In the genomic region with DNA sequence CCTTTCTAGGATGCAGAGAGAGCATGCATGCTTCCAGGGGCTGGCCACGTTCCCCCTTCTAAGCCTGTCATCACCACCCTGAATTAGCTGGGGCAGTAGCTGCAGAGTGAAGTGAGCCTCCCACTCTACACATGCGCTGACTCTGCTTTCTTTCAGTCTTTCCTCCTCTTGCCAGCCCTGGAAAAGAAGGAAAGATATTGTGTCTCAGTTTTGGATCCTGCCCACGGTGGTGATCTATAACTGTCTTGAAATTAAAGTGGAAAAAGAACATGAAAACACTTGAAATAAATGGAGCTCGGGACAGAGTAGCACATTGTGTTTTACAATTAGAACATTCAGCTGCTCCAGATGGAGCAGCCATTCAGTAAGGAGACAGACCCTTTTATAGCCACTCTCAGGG, we compare ENCODE assay signal across 10 mouse cellular contexts. TPM values are rescaled to one million over a fixed set of nuclear protein-coding genes. Genes with fewer than 3 reads are reported as not detected.
A peak's percentile ranks its signal among the peaks of the same experiment; 100 is the strongest.
DNase-seq lines count a peak whose midpoint lies in the region; ATAC-seq lines count a peak whose summit lies in the region.
"Had no signal": no experiment of that assay in that cellular context is flagged by ENCODE, and none has a peak within 500 bp of the region (broad histone marks: within the 10 kb centered on the region; RNA-seq: fewer than 3 reads in every experiment).

No protein-coding gene starts in this region.

- H3K4me3 ChIP-seq in hindbrain, embryonic 11.5 days (ENCODE audit: low read depth, low read length) = no peak overlapping the region
- no peak overlapping the region for H3K4me3 ChIP-seq in hindbrain, embryonic 10.5 days
- no peak overlapping the region for H3K4me3 ChIP-seq in midbrain, embryonic 11.5 days (ENCODE audit: low read depth, low read length)
- H3K4me3 ChIP-seq: midbrain, embryonic 13.5 days had no signal

- no peaks in the 10 kb centered on the region for H3K27me3 ChIP-seq in hindbrain, embryonic 11.5 days (ENCODE audit: control insufficient read depth, insufficient read depth, low read length)
- no peaks in the 10 kb centered on the region for H3K27me3 ChIP-seq in hindbrain, embryonic 10.5 days (ENCODE audit: insufficient read depth, poor library complexity, severe bottlenecking)
- no peaks in the 10 kb centered on the region for H3K27me3 ChIP-seq in midbrain, embryonic 11.5 days (ENCODE audit: control insufficient read depth, insufficient read depth, low read length)
- H3K27me3 ChIP-seq: midbrain, embryonic 13.5 days had no signal

- no peak for DNase-seq in hindbrain, embryonic 11.5 days (ENCODE audit: low spot score)
- no peak for DNase-seq in hindbrain, embryonic 10.5 days (ENCODE audit: low spot score)
- peak; percentile 18 to 22 for DNase-seq in frontal cortex, postnatal 14 days (ENCODE audit: low spot score in 2 of 2)
- peak; percentile 30 to 31 for DNase-seq in layer of hippocampus, postnatal 36 days
- peak; percentile 27 for DNase-seq in right cerebral cortex, postnatal 14 days
- no peak for DNase-seq in urinary bladder, postnatal 4 days (ENCODE audit: low spot score in 2 of 2)
- DNase-seq in yolk sac, embryonic 10.5 days (ENCODE audit: low spot score) = no peak
- DNase-seq in midbrain, embryonic 11.5 days (ENCODE audit: low spot score, missing footprints) = no peak
- DNase-seq: kidney, adult 11 months had no signal

- no peak overlapping the region for H3K27ac ChIP-seq in hindbrain, embryonic 11.5 days (ENCODE audit: low read depth, low read length)
- H3K27ac ChIP-seq in hindbrain, embryonic 10.5 days = no peak overlapping the region
- no peak overlapping the region for H3K27ac ChIP-seq in midbrain, embryonic 11.5 days (ENCODE audit: low read depth, low read length)
- H3K27ac ChIP-seq: midbrain, embryonic 13.5 days had no signal

- ATAC-seq in hindbrain, embryonic 11.5 days (ENCODE audit: low FRiP score) = 0 out of 2 replicates have a peak, but pooled peaks have one; percentile 30
- ATAC-seq in midbrain, embryonic 11.5 days (ENCODE audit: low FRiP score) = no peak
- ATAC-seq: midbrain, embryonic 13.5 days had no signal

- H3K36me3 ChIP-seq in hindbrain, embryonic 11.5 days (ENCODE audit: control insufficient read depth, insufficient read depth, low read length) = no peaks in the 10 kb centered on the region
- H3K36me3 ChIP-seq in hindbrain, embryonic 10.5 days = peaks cover 9% of the 10 kb centered on the region; the same call in 1 of the 2 replicates
- H3K36me3 ChIP-seq in midbrain, embryonic 11.5 days (ENCODE audit: control insufficient read depth, insufficient read depth, low read length) = no peaks in the 10 kb centered on the region

- H3K4me2 ChIP-seq in hindbrain, embryonic 11.5 days (replicated peaks; ENCODE audit: low read depth, low read length) = no peak overlapping the region
- no peak overlapping the region for H3K4me2 ChIP-seq in midbrain, embryonic 11.5 days
- H3K4me2 ChIP-seq: midbrain, embryonic 13.5 days had no signal

- no peaks in the 10 kb centered on the region for H3K4me1 ChIP-seq in hindbrain, embryonic 11.5 days (replicated peaks; ENCODE audit: control insufficient read depth, insufficient read depth, low read length)
- no peaks in the 10 kb centered on the region for H3K4me1 ChIP-seq in hindbrain, embryonic 10.5 days (replicated peaks)
- H3K4me1 ChIP-seq in midbrain, embryonic 11.5 days (ENCODE audit: control insufficient read depth, insufficient read depth, low read length) = no peaks in the 10 kb centered on the region
- H3K4me1 ChIP-seq: midbrain, embryonic 13.5 days had no signal

- H3K9ac ChIP-seq in hindbrain, embryonic 11.5 days (ENCODE audit: low read depth, low read length) = no peak overlapping the region
- H3K9ac ChIP-seq in midbrain, embryonic 11.5 days (ENCODE audit: low read length) = no peak overlapping the region
- H3K9ac ChIP-seq: midbrain, embryonic 13.5 days had no signal

- no peaks in the 10 kb centered on the region for H3K9me3 ChIP-seq in hindbrain, embryonic 11.5 days (ENCODE audit: control insufficient read depth, low read length)
- no peaks in the 10 kb centered on the region for H3K9me3 ChIP-seq in hindbrain, embryonic 10.5 days
- H3K9me3 ChIP-seq in midbrain, embryonic 11.5 days (ENCODE audit: control insufficient read depth, low read length) = no peaks in the 10 kb centered on the region
- H3K9me3 ChIP-seq: midbrain, embryonic 13.5 days had no signal

- WGBS in hindbrain, embryonic 11.5 days = 49% methylated on average over 4 of the region's 4 CpGs
- 65% methylated on average over 4 of the region's 4 CpGs for WGBS in hindbrain, embryonic 10.5 days
- 77% methylated on average over 4 of the region's 4 CpGs for WGBS in midbrain, embryonic 11.5 days

RNA-seq across cellular contexts. Expression of gene Col11a1, which starts 35.2 kb away (rescaled TPM):
- 19.4 and 23.4 TPM in 2 replicates for polyA plus RNA-seq in hindbrain, embryonic 11.5 days (2014; fragmentation: Nextera tagmentation; extraction: Ambion mirVana)
- 12.3 and 18.6 TPM in 2 replicates for polyA plus RNA-seq in hindbrain, embryonic 10.5 days (2016; fragmentation: Nextera tagmentation; extraction: Ambion mirVana)
- total RNA-seq in layer of hippocampus, postnatal 36 days (2021) = 10 to 100 TPM; 10.7 to 12.1 TPM
- polyA plus RNA-seq in midbrain, embryonic 11.5 days (2014; fragmentation: Nextera tagmentation; extraction: Ambion mirVana) = 13.5 and 16.0 TPM in 2 replicates

Comparison
In these comparisons a context has a peak if more than half of its experiments do, and no peak if none do; other contexts are left out.
1. DNase-seq: peak in frontal cortex, postnatal 14 days (2 of 2), layer of hippocampus, postnatal 36 days (2 of 2) and right cerebral cortex, postnatal 14 days (single experiment); none in hindbrain, embryonic 11.5 days (single experiment), hindbrain, embryonic 10.5 days (single experiment), urinary bladder, postnatal 4 days (0 of 2), yolk sac, embryonic 10.5 days (single experiment) and midbrain, embryonic 11.5 days (single experiment).